In the genomic region with DNA sequence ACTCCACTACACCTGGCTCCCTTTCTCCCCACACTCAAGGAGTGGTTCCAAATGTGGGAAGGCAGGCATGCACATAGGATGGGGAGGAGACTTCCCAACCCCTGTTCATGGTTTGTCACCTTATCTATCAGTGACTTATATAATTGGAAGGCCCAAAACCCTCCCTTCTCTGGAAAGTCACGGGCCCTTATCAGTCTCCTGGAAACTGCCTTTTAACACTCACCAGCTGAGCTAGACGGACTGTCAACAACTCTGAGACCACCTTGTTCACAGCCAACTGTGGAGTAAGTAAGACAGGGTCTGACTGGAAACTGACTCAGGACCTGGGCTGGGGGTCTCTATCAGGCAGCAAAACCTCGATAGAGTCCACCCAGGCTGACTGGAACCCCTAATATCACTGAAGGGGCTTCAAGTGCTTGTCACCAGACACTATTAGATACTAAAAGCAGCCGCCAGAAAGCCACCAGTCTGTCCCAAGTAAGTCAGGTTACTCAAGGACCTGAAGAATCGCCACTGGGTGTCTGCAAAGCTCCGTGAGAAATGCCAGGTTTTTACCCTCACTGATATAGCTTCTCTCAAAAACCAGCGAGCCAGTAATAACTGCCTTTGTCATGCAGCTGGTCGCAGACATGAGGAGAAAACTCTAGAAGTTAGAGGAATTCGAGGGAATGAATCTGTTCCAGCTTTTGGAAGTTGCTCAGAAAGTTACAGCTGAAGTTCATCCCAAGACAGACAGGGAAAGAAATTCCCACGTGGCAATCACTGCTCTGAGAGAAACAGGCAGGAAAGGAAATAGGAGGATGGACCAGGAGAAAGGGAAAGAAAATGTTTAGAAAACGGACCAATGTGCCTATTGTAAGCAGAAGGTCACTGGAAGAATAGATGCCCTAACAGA, we compare ENCODE assay signal across 16 mouse cellular contexts. TPM values are rescaled to one million over a fixed set of nuclear protein-coding genes. Genes with fewer than 3 reads are reported as not detected.
A peak's percentile ranks its signal among the peaks of the same experiment; 100 is the strongest.
DNase-seq lines count a peak whose midpoint lies in the region; ATAC-seq and TF ChIP-seq lines count a peak whose summit lies in the region.
"Had no signal": no experiment of that assay in that cellular context is flagged by ENCODE, and none has a peak within 500 bp of the region (broad histone marks: within the 10 kb centered on the region; RNA-seq: fewer than 3 reads in every experiment).

No protein-coding gene starts in this region.

- 85% methylated on average over 11 of the region's 11 CpGs for WGBS in liver, adult 2 months
- WGBS in liver, postnatal 0 days (ENCODE audit: insufficient replicate concordance), result 52% methylated on average over 11 of the region's 11 CpGs
- WGBS in heart, embryonic 10.5 days, result 25% methylated on average over 11 of the region's 11 CpGs
- WGBS in hindbrain, embryonic 14.5 days, result 58% methylated on average over 11 of the region's 11 CpGs

- ATAC-seq in liver, postnatal 0 days, result no peak
- ATAC-seq in megakaryocyte progenitor cell, adult 5-6 weeks (replicated peaks; ENCODE audit: poor library complexity), result 0 out of 2 replicates have a peak, but pooled peaks have one; percentile 6
- no peak for ATAC-seq in hindbrain, embryonic 14.5 days (ENCODE audit: low FRiP score)
- ATAC-seq: forebrain, embryonic 13.5 days had no signal

- no peaks in the 10 kb centered on the region for H3K9me3 ChIP-seq in liver, postnatal 0 days (ENCODE audit: low read length)
- H3K9me3 ChIP-seq in heart, embryonic 10.5 days, result no peaks in the 10 kb centered on the region
- H3K9me3 ChIP-seq in hindbrain, embryonic 14.5 days (ENCODE audit: control insufficient read depth, low read length), result no peaks in the 10 kb centered on the region
- H3K9me3 ChIP-seq: embryonic facial prominence, embryonic 12.5 days; forebrain, embryonic 13.5 days had no signal

- no peak overlapping the region; the same call in 1 of the 2 replicates for H3K9ac ChIP-seq in liver, adult 2 months (ENCODE audit: low read depth, low read length)
- no peak overlapping the region for H3K9ac ChIP-seq in liver, postnatal 0 days (replicated peaks)
- no peak overlapping the region for H3K9ac ChIP-seq in hindbrain, embryonic 14.5 days
- H3K9ac ChIP-seq: embryonic facial prominence, embryonic 12.5 days; forebrain, embryonic 13.5 days; liver, embryonic 14.5 days had no signal

- H3K4me1 ChIP-seq in liver, adult 2 months (ENCODE audit: control insufficient read depth, insufficient read depth, low read length), result peaks cover 8% of the 10 kb centered on the region
- H3K4me1 ChIP-seq in liver, postnatal 0 days (ENCODE audit: insufficient read depth), result peaks cover 23% of the 10 kb centered on the region
- peaks cover 20% of the 10 kb centered on the region for H3K4me1 ChIP-seq in heart, embryonic 10.5 days
- H3K4me1 ChIP-seq in hindbrain, embryonic 14.5 days (replicated peaks; ENCODE audit: control insufficient read depth, insufficient read depth, low read length), result no peaks in the 10 kb centered on the region
- H3K4me1 ChIP-seq: embryonic facial prominence, embryonic 12.5 days; forebrain, embryonic 13.5 days had no signal

- no peak overlapping the region for H3K4me2 ChIP-seq in liver, postnatal 0 days (ENCODE audit: low read depth, low read length)
- H3K4me2 ChIP-seq in hindbrain, embryonic 14.5 days (replicated peaks), result no peak overlapping the region
- H3K4me2 ChIP-seq: embryonic facial prominence, embryonic 12.5 days; forebrain, embryonic 13.5 days had no signal

- no peak for TF ChIP-seq EP300 in liver, postnatal 0 days (IDR thresholded peaks at IDR 0.05; ENCODE audit: low read depth)

- no peaks in the 10 kb centered on the region for H3K79me2 ChIP-seq in liver, adult 2 months (ENCODE audit: control insufficient read depth, insufficient read depth, low read length)

- no peak for TF ChIP-seq CTCF in liver, adult 2 months (IDR thresholded peaks at IDR 0.05; ENCODE audit: low read depth, low read length)
- no peak for TF ChIP-seq CTCF in liver, postnatal 0 days (IDR thresholded peaks at IDR 0.05; ENCODE audit: low read depth)

- no peaks in the 10 kb centered on the region for H3K27me3 ChIP-seq in liver, adult 2 months (ENCODE audit: control insufficient read depth, insufficient read depth, low read length)
- H3K27me3 ChIP-seq in liver, postnatal 0 days (ENCODE audit: insufficient read depth, low read length), result no peaks in the 10 kb centered on the region
- H3K27me3 ChIP-seq in heart, embryonic 10.5 days (ENCODE audit: insufficient read depth, poor library complexity, severe bottlenecking), result peaks cover 82% of the 10 kb centered on the region
- no peaks in the 10 kb centered on the region for H3K27me3 ChIP-seq in hindbrain, embryonic 14.5 days (ENCODE audit: control insufficient read depth, insufficient read depth, low read length)
- H3K27me3 ChIP-seq: embryonic facial prominence, embryonic 12.5 days; forebrain, embryonic 13.5 days had no signal

- H3K27ac ChIP-seq in liver, adult 2 months (replicated peaks; ENCODE audit: insufficient read depth, low read depth, low read length), result peak overlapping the region; percentile 56
- H3K27ac ChIP-seq in liver, postnatal 0 days (ENCODE audit: low read depth), result no peak overlapping the region
- H3K27ac ChIP-seq in heart, embryonic 10.5 days, result 0 out of 2 replicates have a peak overlapping the region, but pooled peaks have one; percentile 5
- H3K27ac ChIP-seq in hindbrain, embryonic 14.5 days, result no peak overlapping the region
- H3K27ac ChIP-seq: embryonic facial prominence, embryonic 12.5 days; forebrain, embryonic 13.5 days; liver, embryonic 14.5 days had no signal

- H3K4me3 ChIP-seq in liver, adult 2 months (ENCODE audit: insufficient read depth, low read depth, low read length), result no peak overlapping the region
- H3K4me3 ChIP-seq in liver, postnatal 0 days (ENCODE audit: low read depth, low read length), result no peak overlapping the region
- H3K4me3 ChIP-seq in heart, embryonic 10.5 days, result no peak overlapping the region
- H3K4me3 ChIP-seq in hindbrain, embryonic 14.5 days (replicated peaks; ENCODE audit: low read length), result no peak overlapping the region
- H3K4me3 ChIP-seq: embryonic facial prominence, embryonic 12.5 days; forebrain, embryonic 13.5 days had no signal

- H3K36me3 ChIP-seq in liver, adult 2 months (ENCODE audit: control insufficient read depth, insufficient read depth, low read length), result no peaks in the 10 kb centered on the region
- H3K36me3 ChIP-seq in liver, postnatal 0 days (replicated peaks; ENCODE audit: insufficient read depth, low read length), result no peaks in the 10 kb centered on the region
- no peaks in the 10 kb centered on the region for H3K36me3 ChIP-seq in heart, embryonic 10.5 days
- H3K36me3 ChIP-seq in hindbrain, embryonic 14.5 days (replicated peaks; ENCODE audit: control insufficient read depth, insufficient read depth), result no peaks in the 10 kb centered on the region
- H3K36me3 ChIP-seq: embryonic facial prominence, embryonic 12.5 days had no signal

- no peak for TF ChIP-seq POLR2A in liver, adult 2 months (IDR thresholded peaks at IDR 0.05; ENCODE audit: extremely low read depth, insufficient read depth, low read length)

- no peak for DNase-seq in liver, adult 2 months (ENCODE audit: extremely low read depth, low read depth, low spot score)
- no peak for DNase-seq in liver, postnatal 0 days
- peak; percentile 58 for DNase-seq in Muller cell, postnatal 12 days (ENCODE audit: inconsistent ontology term)
- DNase-seq in heart, embryonic 10.5 days (ENCODE audit: low spot score), result peak; percentile 89
- DNase-seq in cerebellum, adult 11-12 months, result no peak
- no peak for DNase-seq in urinary bladder, postnatal 14 days (ENCODE audit: low spot score)
- no peak for DNase-seq in hindbrain, embryonic 14.5 days (ENCODE audit: low spot score)
- DNase-seq: cerebellum, adult 9-11 months; spleen, adult 18-20 months had no signal

RNA-seq across cellular contexts. Expression of a gene that starts 34.6 kb away (rescaled TPM):
- not detected in 2 replicates for total RNA-seq in liver, adult 2 months (2014; rRNA removed)
- not detected in 2 replicates for polyA plus RNA-seq in liver, adult 2 months (2012; rRNA removed)
- not detected in 2 replicates for polyA plus RNA-seq in liver, postnatal 0 days (2015; fragmentation: Nextera tagmentation; extraction: Ambion mirVana)
- not detected in 2 replicates for polyA plus RNA-seq in heart, embryonic 10.5 days (2016; fragmentation: Nextera tagmentation; extraction: Ambion mirVana)
- total RNA-seq in megakaryocyte progenitor cell, adult 5-6 weeks (2015), result not detected in 2 replicates
- total RNA-seq in megakaryocyte progenitor cell, adult 5-6 weeks (2017), result not detected in 2 replicates
- not detected in 2 replicates for polyA plus RNA-seq in hindbrain, embryonic 14.5 days (2014; fragmentation: Nextera tagmentation; extraction: Ambion mirVana)
- total RNA-seq: adrenal gland, postnatal 4 days; gastrocnemius, postnatal 4 days had no signal
- polyA plus RNA-seq: embryonic facial prominence, embryonic 12.5 days; forebrain, embryonic 13.5 days; liver, embryonic 14.5 days; midbrain, postnatal 0 days had no signal

RNA-seq across cellular contexts. Expression of a gene that starts 37.8 kb away (rescaled TPM):
- 157 and 174 TPM in 2 replicates for total RNA-seq in liver, adult 2 months (2014; rRNA removed)
- polyA plus RNA-seq in liver, adult 2 months (2012; rRNA removed), result 132 and 152 TPM in 2 replicates
- 99.3 and 107 TPM in 2 replicates for polyA plus RNA-seq in liver, postnatal 0 days (2015; fragmentation: Nextera tagmentation; extraction: Ambion mirVana)
- polyA plus RNA-seq in heart, embryonic 10.5 days (2016; fragmentation: Nextera tagmentation; extraction: Ambion mirVana), result 126 and 136 TPM in 2 replicates
- 98.1 and 98.8 TPM in 2 replicates for total RNA-seq in megakaryocyte progenitor cell, adult 5-6 weeks (2015)
- total RNA-seq in megakaryocyte progenitor cell, adult 5-6 weeks (2017), result 108 and 118 TPM in 2 replicates
- 124 and 130 TPM in 2 replicates for polyA plus RNA-seq in hindbrain, embryonic 14.5 days (2014; fragmentation: Nextera tagmentation; extraction: Ambion mirVana)

Comparison
In these comparisons a context has a peak if more than half of its experiments do, and no peak if none do; other contexts are left out.
1. H3K27ac ChIP-seq: peak in liver, adult 2 months (single experiment) and heart, embryonic 10.5 days (single experiment); none in liver, postnatal 0 days (single experiment) and hindbrain, embryonic 14.5 days (single experiment).
2. DNase-seq: peak in Muller cell, postnatal 12 days (single experiment) and heart, embryonic 10.5 days (single experiment); none in liver, adult 2 months (single experiment), liver, postnatal 0 days (single experiment), cerebellum, adult 11-12 months (single experiment), urinary bladder, postnatal 14 days (single experiment) and hindbrain, embryonic 14.5 days (single experiment).